Mouse (Mus musculus) stomach, embryonic 14.5 days (tissue): ENCODE results near the gene Fap. TPM values are rescaled to one million over a fixed set of nuclear protein-coding genes. Genes with fewer than 3 reads are reported as not detected.

Experiments
- polyA plus RNA-seq: library from polyadenylated mRNA; unstranded; fragments of >200 nt; fragmentation: Nextera tagmentation; extraction: Ambion mirVana; gene quantifications from 2 replicates; pipeline ENCODE4 v1.2.1, GENCODE M21; 2014

Gene Fap
- polyA plus RNA-seq, 1 experiment from 2014 or later = 21.8 TPM

Other genes starting within 250 kb of the Fap start
- 15.9 and 19.0 TPM in 2 replicates for gene Dpp4, start 161.8 kb downstream of the Fap start, polyA plus RNA-seq
- gene Gcg, start 90.4 kb downstream of the Fap start, polyA plus RNA-seq = 1.7 and 5.2 TPM in 2 replicates
- gene Ifih1, start 72.2 kb upstream of the Fap start, polyA plus RNA-seq = 3.7 and 4.0 TPM in 2 replicates
- gene Gca, start 90.2 kb upstream of the Fap start, polyA plus RNA-seq = 5.9 and 7.2 TPM in 2 replicates